In the genomic region with DNA sequence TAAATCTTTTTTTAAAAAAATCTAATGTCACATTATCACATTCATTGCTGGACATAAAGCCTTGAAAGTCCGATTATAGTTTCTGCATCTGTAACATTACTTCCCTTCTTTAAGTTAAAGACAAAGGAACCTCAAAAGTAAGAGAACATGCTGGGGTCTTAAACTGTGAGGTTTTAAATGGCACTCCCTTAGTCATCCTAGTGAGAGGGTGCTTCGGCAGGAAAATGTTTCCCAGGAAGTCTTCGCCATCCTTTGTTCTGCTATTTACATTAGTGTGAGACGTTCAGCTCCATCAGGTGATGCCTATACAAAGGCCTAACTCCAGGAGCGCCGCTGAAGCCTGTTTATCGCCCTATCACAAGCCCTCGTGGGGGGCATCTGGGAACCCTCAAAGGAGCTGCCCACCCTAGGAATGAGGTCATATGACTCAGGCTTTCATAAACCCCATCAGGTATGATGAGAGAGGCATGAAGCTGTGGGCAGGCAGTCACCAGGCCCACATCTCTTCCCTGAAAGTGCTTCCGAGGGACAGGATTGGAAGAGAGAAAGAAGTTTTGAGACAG, we compare ENCODE assay signal across 13 mouse cellular contexts. TPM values are rescaled to one million over a fixed set of nuclear protein-coding genes. Genes with fewer than 3 reads are reported as not detected.
DNase-seq lines count a peak whose midpoint lies in the region; ATAC-seq lines count a peak whose summit lies in the region.
"Had no signal": no experiment of that assay in that cellular context is flagged by ENCODE, and none has a peak within 500 bp of the region (broad histone marks: within the 10 kb centered on the region; RNA-seq: fewer than 3 reads in every experiment).

No protein-coding gene starts in this region.

- peaks cover 5% of the 10 kb centered on the region; the same call in 1 of the 2 replicates for H3K4me1 ChIP-seq in heart, embryonic 11.5 days (ENCODE audit: control insufficient read depth, insufficient read depth, low read length)
- peaks cover 11% of the 10 kb centered on the region for H3K4me1 ChIP-seq in heart, embryonic 15.5 days (replicated peaks)

- no peak overlapping the region for H3K4me3 ChIP-seq in heart, embryonic 11.5 days (ENCODE audit: low read depth, low read length)
- peak overlapping the region; percentile 70 for H3K4me3 ChIP-seq in heart, embryonic 15.5 days
- H3K4me3 ChIP-seq: liver, embryonic 13.5 days; midbrain, embryonic 15.5 days had no signal

- H3K4me2 ChIP-seq in heart, embryonic 11.5 days: peak overlapping the region; percentile 65; the same call in 1 of the 2 replicates
- H3K4me2 ChIP-seq in heart, embryonic 15.5 days: peak overlapping the region; percentile 68

- WGBS in heart, embryonic 11.5 days (ENCODE audit: insufficient replicate concordance): 21% methylated on average over 9 of the region's 9 CpGs
- WGBS in heart, embryonic 15.5 days: 32% methylated on average over 9 of the region's 9 CpGs

- H3K36me3 ChIP-seq in heart, embryonic 11.5 days (ENCODE audit: control insufficient read depth, insufficient read depth, low read length): no peaks in the 10 kb centered on the region
- H3K36me3 ChIP-seq in heart, embryonic 15.5 days: no peaks in the 10 kb centered on the region
- H3K36me3 ChIP-seq: liver, embryonic 13.5 days; midbrain, embryonic 15.5 days had no signal

- no peak overlapping the region for H3K27ac ChIP-seq in heart, embryonic 11.5 days (ENCODE audit: low read depth, low read length)
- H3K27ac ChIP-seq in heart, embryonic 15.5 days: peak overlapping the region; percentile 87
- H3K27ac ChIP-seq: liver, embryonic 13.5 days; midbrain, embryonic 15.5 days had no signal

- no peaks in the 10 kb centered on the region for H3K27me3 ChIP-seq in heart, embryonic 11.5 days (ENCODE audit: control insufficient read depth, insufficient read depth, low read length)
- H3K27me3 ChIP-seq in heart, embryonic 15.5 days: no peaks in the 10 kb centered on the region
- H3K27me3 ChIP-seq: CH12.LX had no signal

- H3K9me3 ChIP-seq in heart, embryonic 11.5 days (replicated peaks; ENCODE audit: control insufficient read depth, low read length): no peaks in the 10 kb centered on the region
- no peaks in the 10 kb centered on the region for H3K9me3 ChIP-seq in heart, embryonic 15.5 days (replicated peaks)
- H3K9me3 ChIP-seq: liver, embryonic 13.5 days; midbrain, embryonic 15.5 days had no signal

- no peak for DNase-seq in heart, postnatal 4 days
- DNase-seq in ES-CJ7 (ENCODE audit: low read depth, low spot score) (peak; percentile 60), ZHBTc4 (ENCODE audit: low read depth, low spot score) (peak; percentile 62)
- DNase-seq in kidney, postnatal 4 days: no peak
- DNase-seq in kidney, postnatal 14 days: no peak
- DNase-seq: cerebellum, adult 11 months; liver, embryonic 13.5 days; lung, postnatal 14 days had no signal

- no peak for ATAC-seq in heart, embryonic 11.5 days (replicated peaks; ENCODE audit: insufficient number of reproducible peaks, low FRiP score, low TSS enrichment)
- ATAC-seq in heart, embryonic 15.5 days (replicated peaks; ENCODE audit: insufficient number of reproducible peaks, insufficient read depth, low FRiP score, low read depth): 0 out of 2 replicates have a peak, but pooled peaks have one; percentile 14
- ATAC-seq: intestine, postnatal 0 days; midbrain, embryonic 15.5 days had no signal

- no peak overlapping the region for H3K9ac ChIP-seq in heart, embryonic 11.5 days (ENCODE audit: low read depth, low read length)
- 0 out of 2 replicates have a peak overlapping the region, but pooled peaks have one; percentile 83 for H3K9ac ChIP-seq in heart, embryonic 15.5 days
- H3K9ac ChIP-seq: liver, embryonic 13.5 days; midbrain, embryonic 15.5 days had no signal

RNA-seq across cellular contexts. Expression of gene Gja1, which starts 1.1 kb away (rescaled TPM):
- 252 and 291 TPM in 2 replicates for polyA plus RNA-seq in heart, embryonic 11.5 days (2014; fragmentation: Nextera tagmentation; extraction: Ambion mirVana)
- total RNA-seq in heart, postnatal 4 days (2021): 100 to 1,000 TPM; 713 to 779 TPM
- polyA plus RNA-seq in heart, embryonic 15.5 days (2015; fragmentation: Nextera tagmentation; extraction: Ambion mirVana): 368 and 467 TPM in 2 replicates

Comparison
In these comparisons a context has a peak if more than half of its experiments do, and no peak if none do; other contexts are left out.
1. DNase-seq: peak in ES-CJ7 (single experiment) and ZHBTc4 (single experiment); none in heart, postnatal 4 days (single experiment), kidney, postnatal 4 days (0 of 2) and kidney, postnatal 14 days (single experiment).